Mouse (Mus musculus) testis, adult 2 months (tissue): ENCODE measurements around the gene Gpc6. TPM values are rescaled to one million over a fixed set of nuclear protein-coding genes. Genes with fewer than 3 reads are reported as not detected.

Source experiments
- H3K27ac ChIP-seq: fragments of 200-500 bp; 2 replicates; pipeline ENCODE4 v1.5.1; 2012; ENCODE audit warnings: low read depth, low read length; ENCODE audit not compliant: control insufficient read depth, insufficient read depth
- H3K27me3 ChIP-seq: fragments of 200-500 bp; 2 replicates; pipeline ENCODE4 v1.6.1; 2012; ENCODE audit warnings: mild to moderate bottlenecking, low read length, moderate library complexity; ENCODE audit not compliant: control insufficient read depth, insufficient read depth
- H3K36me3 ChIP-seq: fragments of 200-500 bp; 2 replicates; pipeline ENCODE4 v1.6.1; 2012; ENCODE audit warnings: mild to moderate bottlenecking, low read length; ENCODE audit not compliant: control insufficient read depth, insufficient read depth
- H3K4me1 ChIP-seq: fragments of 200-500 bp; 2 replicates; pipeline ENCODE4 v1.6.1; 2012; ENCODE audit warnings: low read length; ENCODE audit not compliant: control insufficient read depth, insufficient read depth
- H3K4me3 ChIP-seq: fragments of 200-500 bp; 2 replicates; pipeline ENCODE4 v1.5.1; 2012; ENCODE audit warnings: low read depth, mild to moderate bottlenecking, low read length, moderate library complexity, mixed read lengths; ENCODE audit not compliant: control insufficient read depth
- CTCF ChIP-seq: fragments of 200-500 bp; IDR thresholded peaks from 2 replicates; pipeline ENCODE4 v1.5.1; 2012; ENCODE audit warnings: low read depth, mild to moderate bottlenecking, inconsistent platforms, low read length, moderate library complexity; ENCODE audit not compliant: control insufficient read depth, insufficient read depth, insufficient replicate concordance
- POLR2A ChIP-seq: fragments of 200-500 bp; IDR thresholded peaks from 2 replicates; pipeline ENCODE4 v1.6.1; 2012; ENCODE audit warnings: low read depth, mild to moderate bottlenecking, inconsistent platforms, low read length, moderate library complexity; ENCODE audit not compliant: control insufficient read depth
- polyA plus RNA-seq: library from polyadenylated mRNA; depleted of rRNA; stranded (reverse); fragments of >200 nt; gene quantifications from 2 replicates; pipeline ENCODE4 v1.2.3, GENCODE M21; 2012

Gpc6 gene
- polyA plus RNA-seq, 1 experiment: 0.35 TPM

DNA sequence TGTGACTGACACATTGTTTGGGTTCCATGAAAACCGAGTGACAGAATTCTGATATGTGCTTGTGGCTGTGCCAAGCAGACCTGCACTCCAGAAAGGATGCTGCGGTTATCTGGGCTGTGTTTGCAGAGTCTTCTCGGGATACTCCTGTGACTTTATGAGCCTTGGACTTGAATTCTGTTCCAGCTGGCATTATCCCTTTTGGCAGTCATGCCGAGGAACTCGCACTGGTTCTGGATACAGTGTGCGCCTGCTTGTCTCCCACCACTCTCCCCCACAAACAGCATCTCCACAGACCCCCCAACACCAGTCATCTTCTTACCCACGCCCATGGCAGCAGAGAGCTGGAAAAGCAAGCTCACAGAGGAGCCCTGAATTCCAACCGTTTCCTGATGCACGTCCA lies 1084.4 kb downstream of the Gpc6 start:
- H3K27me3 ChIP-seq: no peaks in the 10 kb centered on the region
- no peak for TF ChIP-seq POLR2A
- no peak for TF ChIP-seq CTCF

GRCm38 (mm10) chr14:118013237-118013636 lies 1088.1 kb downstream of the Gpc6 start:
- Histone ChIP-seq H3K27me3 (no peaks in the 10 kb centered on the region), H3K4me1 (no peaks in the 10 kb centered on the region), H3K27ac (no peak overlapping the region), H3K4me3 (no peak overlapping the region), H3K36me3 (no peaks in the 10 kb centered on the region)
- TF ChIP-seq CTCF (no peak), POLR2A (no peak)

More for the DNA sequence above, 1084.4 kb downstream of the Gpc6 start:
- Histone ChIP-seq H3K36me3 (no peaks in the 10 kb centered on the region), H3K4me3 (no peak overlapping the region), H3K27ac (no peak overlapping the region), H3K4me1 (no peaks in the 10 kb centered on the region)

- Histone ChIP-seq H3K27ac (no peak overlapping the region), H3K27me3 (no peaks in the 10 kb centered on the region), H3K4me1 (no peaks in the 10 kb centered on the region), H3K36me3 (no peaks in the 10 kb centered on the region), H3K4me3 (no peak overlapping the region)
- no peak for TF ChIP-seq CTCF
- TF ChIP-seq POLR2A: no peak
These were observed 1094.2 kb downstream of the Gpc6 start for GRCm38 (mm10) chr14:118019314-118019713.

GRCm38 (mm10) chr14:118021867-118022543 lies 1096.9 kb downstream of the Gpc6 start:
- no peaks in the 10 kb centered on the region for H3K4me1 ChIP-seq
- H3K4me3 ChIP-seq: no peak overlapping the region
- no peaks in the 10 kb centered on the region for H3K36me3 ChIP-seq
- H3K27ac ChIP-seq: no peak overlapping the region
- H3K27me3 ChIP-seq: no peaks in the 10 kb centered on the region
- no peak for TF ChIP-seq POLR2A
- no peak for TF ChIP-seq CTCF
